Mouse (Mus musculus) gastrocnemius, adult 2 months (tissue): ENCODE data around the gene Cdk5r1. TPM values are rescaled to one million over a fixed set of nuclear protein-coding genes. Genes with fewer than 3 reads are reported as not detected.

ENCODE experiments used
- DNase-seq: peaks from one replicate; pipeline ENCODE4 v3.0.0; 2022
- H3K27ac ChIP-seq: fragments of 200-600 bp; 2 replicates; pipeline ENCODE4 v1.8.1; 2022; ENCODE audit warnings: mild to moderate bottlenecking
- H3K4me3 ChIP-seq: fragments of 200-600 bp; 2 replicates; pipeline ENCODE4 v1.8.1; 2022; ENCODE audit warnings: mild to moderate bottlenecking, moderate library complexity
- CTCF ChIP-seq: fragments of 200-600 bp; IDR thresholded peaks from 2 replicates; pipeline ENCODE4 v1.8.1; 2022; ENCODE audit warnings: antibody characterized with exemption, mild to moderate bottlenecking, moderate library complexity
- intact Hi-C: fragments of 180-260 bp; cut with DNase I; formaldehyde crosslinking; loops from one replicate; pipeline ENCODE4 v1.15.1; 2025
- total RNA-seq, 2 experiments: library from RNA; stranded (reverse); gene quantifications; 2 replicates each; pipeline ENCODE4 v1.2.3; 2021

The Cdk5r1 gene
- total RNA-seq, 2 experiments from 2014 or later = 0.20 to 0.42 TPM

DNA sequence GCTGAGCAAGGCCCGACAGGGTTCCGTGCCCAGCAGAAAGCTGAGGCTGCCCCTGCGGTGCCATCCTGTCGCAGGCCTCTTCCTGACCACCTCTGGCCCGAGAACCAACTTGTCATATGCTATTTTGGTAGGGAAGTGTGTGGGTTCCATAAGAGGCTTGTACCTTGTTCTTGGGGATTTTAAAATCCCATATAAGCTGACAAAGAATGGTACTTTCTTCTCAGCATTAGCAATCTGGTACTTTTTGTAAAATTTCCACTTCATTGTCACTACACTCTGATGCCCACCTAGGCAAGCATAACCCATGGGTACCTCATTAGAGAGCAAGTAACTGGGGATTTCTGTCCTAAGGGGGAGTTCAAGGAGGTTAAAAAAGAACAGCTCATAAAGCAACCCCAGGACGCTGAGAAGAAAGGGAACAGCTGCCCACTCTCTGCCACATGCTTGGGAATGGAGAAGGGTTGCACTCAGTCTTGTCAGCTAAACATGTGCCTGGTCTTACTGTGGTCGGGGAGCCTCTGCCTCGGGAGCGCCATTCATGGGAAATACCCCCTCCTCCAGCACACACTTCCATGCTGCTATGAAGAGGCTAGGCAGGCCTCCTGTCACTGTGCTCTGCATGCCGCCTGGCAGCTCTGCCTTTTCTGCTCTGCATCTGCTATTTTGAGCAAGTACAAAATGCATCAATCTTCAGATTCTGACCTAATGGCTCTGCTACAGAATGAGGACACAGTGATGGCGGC, 21.7 kb downstream of the Cdk5r1 start:
- H3K4me3 ChIP-seq = no peak overlapping the region
- TF ChIP-seq CTCF = no peak
- H3K27ac ChIP-seq = no peak overlapping the region
- DNase-seq = no peak
- intact Hi-C loops = no loop called here

DNA sequence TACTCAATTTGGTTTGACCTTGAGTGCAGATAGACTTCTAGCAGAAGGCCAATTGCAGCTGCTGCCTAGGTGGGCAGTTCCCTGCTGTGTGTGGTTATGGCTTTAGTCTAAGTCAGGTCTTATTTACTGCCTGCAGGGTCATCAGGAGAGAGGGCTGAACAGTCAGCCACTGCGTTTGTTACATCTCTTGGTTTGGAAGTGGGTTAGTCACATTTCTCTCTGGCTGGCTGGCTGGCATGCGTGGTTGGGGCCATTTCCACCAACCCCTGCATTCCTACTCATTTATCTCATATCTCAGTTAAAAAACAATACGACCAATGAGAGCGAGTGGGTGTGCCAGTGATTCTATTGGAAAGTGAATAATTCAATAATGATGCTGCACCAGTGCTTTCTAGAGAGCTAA, 22.7 kb downstream of the Cdk5r1 start:
- intact Hi-C loops = no loop called here
- Histone ChIP-seq H3K4me3 (no peak overlapping the region), H3K27ac (no peak overlapping the region)
- TF ChIP-seq CTCF = no peak
- no peak for DNase-seq

DNA sequence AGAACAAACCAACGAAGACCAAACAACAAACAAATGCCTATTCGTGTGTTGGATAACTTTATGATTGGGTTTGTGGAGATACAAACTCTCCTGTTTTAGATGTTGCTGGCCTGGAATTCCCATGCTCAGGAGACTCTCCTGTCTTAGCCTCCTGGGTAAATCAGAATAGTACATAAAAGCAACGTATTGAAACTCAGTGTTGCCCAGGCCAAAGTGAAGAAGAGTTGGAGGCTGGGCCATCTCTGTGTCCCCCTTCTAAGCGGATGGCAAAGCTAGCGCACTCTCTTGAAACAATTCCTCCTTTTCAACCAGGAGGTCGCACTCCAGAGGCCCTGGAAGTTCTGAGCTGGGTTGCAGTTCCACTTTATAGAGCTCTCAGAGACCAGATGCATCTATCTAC, 26.5 kb downstream of the Cdk5r1 start:
- Histone ChIP-seq H3K27ac (no peak overlapping the region), H3K4me3 (no peak overlapping the region)
- TF ChIP-seq CTCF = no peak
- DNase-seq = no peak
- intact Hi-C loops = no loop called here

DNA sequence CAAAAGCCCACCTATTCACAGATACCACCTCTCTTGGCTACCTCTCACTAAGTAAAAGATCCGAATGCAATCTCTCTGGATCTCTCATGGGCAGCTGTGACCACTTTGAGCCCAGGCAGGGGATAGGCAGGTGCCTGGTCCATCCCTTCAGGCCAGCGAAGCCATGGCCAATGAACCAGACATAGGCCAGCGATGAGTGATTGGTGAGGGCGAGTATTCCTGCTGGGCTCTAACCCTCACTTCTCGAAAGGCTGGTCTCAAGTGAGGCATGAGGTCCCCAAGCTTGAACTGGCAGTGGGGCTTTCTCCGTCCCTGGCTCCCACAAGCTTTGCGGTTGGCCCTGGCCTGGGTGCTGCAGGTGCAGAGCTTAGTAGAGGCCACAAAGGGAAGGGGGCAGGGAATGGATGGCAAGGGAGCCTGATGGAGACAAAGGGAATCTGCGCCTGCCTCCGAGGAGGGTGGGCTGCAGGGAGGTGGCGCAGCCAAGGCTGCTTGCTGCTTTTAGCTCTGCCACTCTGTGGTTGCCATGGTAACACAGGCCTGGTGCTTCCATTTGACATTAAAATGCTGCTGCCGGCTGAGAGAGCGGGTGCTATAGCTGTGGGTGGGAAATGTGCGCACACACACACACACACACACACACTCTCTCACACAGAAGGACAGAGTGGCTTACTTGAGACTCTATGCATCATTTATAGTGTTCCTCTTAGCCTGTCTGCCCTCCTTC, 27.1 kb downstream of the Cdk5r1 start:
- intact Hi-C loops = no loop called here
- no peak overlapping the region for H3K4me3 ChIP-seq
- no peak overlapping the region for H3K27ac ChIP-seq
- no peak for DNase-seq
- no peak for TF ChIP-seq CTCF

GRCm38 (mm10) chr11:80504519-80505385, 27.9 kb downstream of the Cdk5r1 start:
- Histone ChIP-seq H3K27ac (no peak overlapping the region), H3K4me3 (no peak overlapping the region)
- no peak for DNase-seq
- no peak for TF ChIP-seq CTCF
- intact Hi-C loops = no loop called here

DNA sequence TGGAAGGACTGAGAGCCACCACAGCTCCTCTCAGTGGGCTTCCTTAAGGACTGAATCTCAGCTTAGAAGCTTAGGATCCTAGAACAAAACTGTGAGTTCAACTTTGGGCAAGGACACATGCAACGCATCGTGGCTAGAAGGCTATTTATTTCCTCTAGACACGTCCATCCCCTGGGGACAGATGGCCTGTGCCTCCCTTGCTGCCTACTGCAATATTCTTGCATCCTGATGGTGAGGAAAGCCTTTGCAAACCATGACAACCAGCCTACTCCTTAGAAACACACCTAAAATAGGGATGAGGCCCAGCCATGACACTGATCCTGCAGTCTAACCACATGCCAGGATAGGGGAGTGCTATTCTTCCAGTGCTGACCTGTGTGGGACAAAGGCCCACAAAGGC, 28.8 kb downstream of the Cdk5r1 start:
- no peak for DNase-seq
- no peak for TF ChIP-seq CTCF
- H3K4me3 ChIP-seq = no peak overlapping the region

GRCm38 (mm10) chr11:80506483-80506882, 29.7 kb downstream of the Cdk5r1 start:
- no peak for TF ChIP-seq CTCF
- intact Hi-C loops = no loop called here
- Histone ChIP-seq H3K27ac (no peak overlapping the region), H3K4me3 (no peak overlapping the region)
- DNase-seq = no peak

More for the DNA sequence above, 28.8 kb downstream of the Cdk5r1 start:
- intact Hi-C loops = no loop called here
- no peak overlapping the region for H3K27ac ChIP-seq

DNA sequence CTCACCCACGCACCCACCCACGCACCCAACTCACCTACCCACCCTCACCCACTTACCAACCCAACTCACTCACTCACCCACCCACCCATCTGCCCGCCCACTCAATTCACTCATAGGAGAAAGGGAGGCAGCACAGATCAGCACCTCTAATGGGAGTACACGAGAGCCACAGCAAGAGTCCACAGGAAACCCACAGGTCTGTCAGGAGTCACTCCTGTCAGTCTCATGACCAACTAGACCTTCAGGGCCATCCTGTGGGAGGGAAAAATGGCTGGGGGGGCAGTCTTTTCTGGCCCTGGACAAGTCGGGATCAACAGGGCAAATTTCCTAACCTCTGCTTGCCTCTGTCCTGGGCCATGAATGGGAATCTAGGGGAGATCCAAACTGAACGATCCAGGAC, 31.0 kb downstream of the Cdk5r1 start:
- no peak for TF ChIP-seq CTCF
- no peak for DNase-seq
- intact Hi-C loops = no loop called here
- H3K4me3 ChIP-seq = no peak overlapping the region
- no peak overlapping the region for H3K27ac ChIP-seq

DNA sequence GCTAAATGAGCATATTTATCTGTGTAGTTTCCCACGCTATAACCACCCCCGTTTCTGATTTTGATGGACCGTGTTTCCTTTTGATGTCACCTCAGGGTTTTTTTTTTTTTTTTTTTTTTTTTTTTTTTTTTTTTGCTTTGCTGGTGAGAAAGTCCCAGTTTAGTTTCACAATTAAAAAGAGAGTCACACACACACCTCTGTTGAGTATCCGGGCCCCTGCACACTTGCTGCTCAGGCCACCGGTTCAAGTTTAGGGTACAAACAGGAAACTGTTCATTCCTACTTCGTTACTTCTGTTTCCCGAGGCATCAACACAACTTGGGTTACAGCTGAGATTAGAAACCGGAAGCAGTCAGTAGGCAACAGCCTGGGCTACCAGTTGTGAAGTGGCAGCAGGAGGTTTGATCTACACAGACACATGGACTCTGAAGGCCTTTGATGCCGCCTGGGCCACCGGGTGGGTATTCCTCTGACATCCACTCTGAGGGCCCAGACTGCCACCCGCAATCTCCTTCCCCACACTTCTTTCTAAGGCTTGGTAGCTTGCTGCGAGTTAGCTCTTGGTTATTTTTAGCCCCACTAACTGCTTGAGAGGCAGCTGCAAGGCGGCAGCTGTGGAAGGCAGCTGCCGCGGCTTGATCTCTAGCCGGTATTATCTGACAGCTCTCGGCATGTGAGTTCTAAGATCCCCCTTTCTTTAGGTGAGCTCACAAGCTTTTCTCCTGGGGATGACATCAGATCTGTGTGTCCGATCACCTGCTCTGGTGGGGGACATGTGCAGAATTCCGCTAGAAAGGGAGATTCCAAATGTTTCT, 31.7 kb downstream of the Cdk5r1 start:
- peak; percentile 49 for DNase-seq
- Histone ChIP-seq H3K27ac (peak overlapping the region; percentile 87), H3K4me3 (peak overlapping the region; percentile 65)
- no peak for TF ChIP-seq CTCF
- intact Hi-C loops = no loop called here

DNA sequence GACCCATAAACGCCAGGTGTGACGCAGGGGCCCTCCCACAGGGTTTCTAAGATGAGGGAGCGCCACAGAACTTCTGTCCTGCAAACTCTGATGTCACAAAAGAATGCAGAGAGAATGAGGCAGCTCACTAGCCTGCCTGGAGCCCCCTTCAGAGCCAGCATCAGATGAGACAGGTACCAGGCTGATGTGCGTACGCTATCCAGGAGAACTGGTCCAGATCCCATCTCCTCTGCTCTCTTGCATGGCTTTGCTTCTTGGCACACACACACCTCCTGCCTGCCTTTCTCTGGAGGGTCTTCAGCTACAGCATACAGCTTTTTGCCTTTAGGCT, 32.3 kb downstream of the Cdk5r1 start:
- Histone ChIP-seq H3K4me3 (peak overlapping the region; percentile 65), H3K27ac (peak overlapping the region; percentile 87)
- no peak for TF ChIP-seq CTCF
- no peak for DNase-seq
- intact Hi-C loops = no loop called here

- H3K27ac ChIP-seq = no peak overlapping the region
- no peak for TF ChIP-seq CTCF
- intact Hi-C loops = no loop called here
- DNase-seq = no peak
- no peak overlapping the region for H3K4me3 ChIP-seq
Observed at GRCm38 (mm10) chr11:80510124-80510523, 33.3 kb downstream of the Cdk5r1 start.
